Mouse (Mus musculus) gastrocnemius, postnatal 4 days (tissue): ENCODE measurements around the gene Vwde. TPM values are rescaled to one million over a fixed set of nuclear protein-coding genes. Genes with fewer than 3 reads are reported as not detected.

ENCODE experiments used
- DNase-seq, 2 experiments: peaks; one replicate each; pipeline ENCODE4 v3.0.0; 2021 to 2022; ENCODE audit warnings: low spot score in 2 of 2, mixed read lengths in 2 of 2
- long read RNA-seq, 2 experiments: library from polyadenylated mRNA; stranded (forward); transcript quantifications; one replicate each; pipeline ENCODE4 v2.0.0; 2021
- total RNA-seq, 2 experiments: library from RNA; stranded (reverse); gene quantifications; 2 replicates each; pipeline ENCODE4 v1.2.3; 2021

The Vwde gene
- total RNA-seq: not detected
- long read RNA-seq, experiment 1: 0 reads
- long read RNA-seq, experiment 2: 0 reads

DNA sequence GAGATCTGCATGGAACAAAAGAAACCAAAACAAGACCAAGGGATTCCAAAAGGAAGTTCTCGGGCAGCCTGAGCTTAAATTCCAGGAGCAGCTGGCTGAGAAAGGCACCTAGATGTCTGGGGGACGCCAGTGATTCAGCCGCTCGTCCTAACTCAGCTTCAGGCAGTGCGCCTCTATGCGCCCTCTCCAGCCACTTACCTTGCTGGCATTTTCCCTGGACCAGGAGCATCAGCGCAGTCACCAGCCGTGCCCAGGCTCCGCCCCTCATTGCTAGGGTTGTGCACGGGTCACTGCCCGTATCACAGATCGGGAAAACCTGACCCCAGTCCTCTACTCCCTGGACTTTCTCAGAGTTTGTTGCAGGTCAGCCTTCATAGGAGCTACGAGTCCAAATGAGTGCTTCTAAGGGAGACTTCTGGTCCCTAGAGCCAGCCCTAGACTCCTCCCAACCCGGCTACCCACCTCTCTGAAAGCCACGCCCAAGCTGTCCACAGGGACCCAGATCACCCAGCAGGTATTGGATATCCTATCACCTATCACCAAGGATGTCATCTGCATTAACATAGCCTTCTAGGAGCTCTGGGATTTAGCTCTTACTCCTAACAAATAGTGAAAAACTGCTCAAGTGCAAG, at the start of gene Vwde:
Gene Vwde (minus strand): TSS at position 370 of the 632 bp plus-strand sequence.
- DNase-seq: no peak

DNA sequence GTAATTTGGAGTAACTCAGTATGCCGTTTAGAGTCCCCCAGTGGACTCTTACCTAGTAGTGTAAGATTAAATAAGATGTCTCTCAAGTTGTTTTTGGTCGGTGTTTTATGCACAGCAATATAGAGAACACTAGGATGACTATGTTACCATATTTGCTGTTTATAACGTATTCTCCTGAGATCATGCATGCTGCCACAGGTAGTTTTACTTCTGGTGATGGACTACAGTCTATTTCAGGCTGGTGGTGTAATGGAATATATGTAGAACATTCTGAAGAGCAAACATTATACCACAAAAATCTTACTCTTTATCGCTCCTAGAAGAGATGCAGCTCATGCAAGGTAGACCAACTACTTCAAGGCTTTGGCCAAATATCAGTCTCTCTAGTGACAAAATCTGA, 30.6 kb upstream of the Vwde start:
- no peak for DNase-seq

DNA sequence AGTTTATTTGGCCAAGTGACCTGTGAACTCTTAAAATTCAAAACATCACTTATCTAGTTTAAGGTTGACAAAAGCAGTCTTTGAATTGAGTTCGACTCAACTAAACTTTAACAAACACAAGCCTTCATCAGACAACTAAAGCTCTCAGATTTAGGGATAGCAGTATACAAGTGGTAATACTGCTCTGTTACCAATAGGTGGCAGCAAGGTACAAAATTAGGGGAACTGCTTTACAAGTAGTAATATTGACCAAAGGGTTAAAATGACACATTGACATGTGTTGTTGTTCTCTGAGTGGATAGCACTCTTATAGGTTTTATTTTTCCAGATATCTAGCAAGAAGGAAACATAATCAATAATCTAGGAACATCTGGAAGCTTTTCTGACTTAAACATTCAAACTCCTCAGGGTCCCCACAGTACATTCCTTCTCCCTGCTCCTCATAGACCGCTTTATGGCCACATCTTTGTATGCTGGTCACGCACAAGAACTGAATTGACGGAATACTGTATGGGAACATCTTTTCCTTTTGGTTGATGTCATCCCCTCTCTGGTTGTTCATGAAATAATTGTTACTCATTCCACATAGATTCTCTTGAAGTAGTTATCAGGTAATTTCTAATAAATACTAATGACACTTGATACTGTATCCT, 23.7 kb upstream of the Vwde start:
- DNase-seq: no peak

DNA sequence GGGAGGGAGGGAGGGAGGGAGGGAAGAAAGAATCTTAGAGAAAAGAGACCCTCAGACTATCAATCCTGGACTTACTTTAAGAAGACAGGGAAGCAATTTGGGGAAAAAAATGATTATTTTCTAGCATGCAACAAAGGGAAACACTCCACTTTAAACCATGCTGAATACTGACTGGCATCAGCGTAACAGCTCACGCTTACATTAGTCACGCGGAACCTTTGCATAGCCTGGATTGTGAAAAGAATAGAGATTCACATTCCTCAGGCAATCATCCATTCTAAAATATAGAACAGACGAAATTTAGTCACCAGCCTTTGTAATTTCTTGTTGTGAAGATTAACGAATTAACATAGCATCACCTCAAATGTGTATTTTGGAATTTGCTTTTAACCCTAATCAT, 18.6 kb downstream of the Vwde start:
- DNase-seq: no peak

DNA sequence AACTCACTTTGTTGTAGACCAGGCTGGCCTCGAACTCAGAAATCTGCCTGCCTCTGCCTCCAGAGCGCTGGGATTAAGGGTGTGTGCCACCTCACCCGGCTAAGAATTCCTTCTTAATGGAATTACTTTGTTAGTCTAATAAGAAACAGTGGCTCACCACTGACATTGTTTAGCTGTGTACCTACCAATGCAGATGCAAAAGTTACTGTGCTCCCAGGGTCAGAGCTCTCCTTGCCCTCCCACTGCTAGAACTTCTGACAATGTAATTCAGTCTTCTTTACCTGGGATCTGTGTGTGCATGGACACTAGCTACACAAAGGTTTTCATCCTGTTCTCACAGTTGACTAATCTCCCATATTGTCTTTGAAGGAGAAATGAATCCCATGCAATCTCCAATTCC, 27.3 kb downstream of the Vwde start:
- DNase-seq: no peak

DNA sequence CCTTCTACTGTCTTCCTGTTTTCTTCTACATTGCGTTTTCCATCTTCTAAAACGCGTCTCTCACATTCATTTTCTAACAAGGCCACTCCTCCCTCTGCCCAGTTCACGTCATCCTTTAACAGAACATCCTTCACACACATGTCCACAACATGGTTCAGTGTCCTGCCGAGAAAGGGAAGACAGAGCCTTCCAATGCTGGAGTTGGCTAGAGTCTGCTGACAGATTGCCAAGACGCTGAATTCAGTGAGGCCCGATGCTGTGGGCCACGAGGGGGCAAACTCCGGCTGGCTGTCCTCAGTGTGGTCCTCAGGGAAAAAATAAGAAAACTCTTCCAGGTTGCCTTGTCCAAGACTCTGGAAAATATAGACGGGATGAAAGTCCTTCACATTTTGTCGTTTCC, 37.9 kb downstream of the Vwde start:
- DNase-seq: no peak

DNA sequence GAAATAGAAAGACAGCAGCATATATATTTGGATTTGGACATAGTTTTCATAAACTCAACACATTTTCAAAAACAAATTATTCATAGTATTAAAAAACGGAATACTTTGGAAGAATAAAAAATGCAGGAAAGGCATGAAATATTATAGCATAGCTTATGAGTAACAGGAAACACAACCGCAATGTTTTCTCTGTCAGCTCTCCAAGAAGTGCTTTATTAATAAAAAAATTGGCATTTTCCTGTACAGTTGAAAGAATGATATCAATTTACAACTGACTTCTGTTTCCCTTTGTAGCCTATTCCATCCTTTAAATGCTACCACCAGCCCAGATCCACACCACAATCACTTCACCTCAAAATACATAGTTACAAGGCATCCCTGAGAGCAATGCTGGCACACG, 44.7 kb downstream of the Vwde start:
- no peak for DNase-seq

DNA sequence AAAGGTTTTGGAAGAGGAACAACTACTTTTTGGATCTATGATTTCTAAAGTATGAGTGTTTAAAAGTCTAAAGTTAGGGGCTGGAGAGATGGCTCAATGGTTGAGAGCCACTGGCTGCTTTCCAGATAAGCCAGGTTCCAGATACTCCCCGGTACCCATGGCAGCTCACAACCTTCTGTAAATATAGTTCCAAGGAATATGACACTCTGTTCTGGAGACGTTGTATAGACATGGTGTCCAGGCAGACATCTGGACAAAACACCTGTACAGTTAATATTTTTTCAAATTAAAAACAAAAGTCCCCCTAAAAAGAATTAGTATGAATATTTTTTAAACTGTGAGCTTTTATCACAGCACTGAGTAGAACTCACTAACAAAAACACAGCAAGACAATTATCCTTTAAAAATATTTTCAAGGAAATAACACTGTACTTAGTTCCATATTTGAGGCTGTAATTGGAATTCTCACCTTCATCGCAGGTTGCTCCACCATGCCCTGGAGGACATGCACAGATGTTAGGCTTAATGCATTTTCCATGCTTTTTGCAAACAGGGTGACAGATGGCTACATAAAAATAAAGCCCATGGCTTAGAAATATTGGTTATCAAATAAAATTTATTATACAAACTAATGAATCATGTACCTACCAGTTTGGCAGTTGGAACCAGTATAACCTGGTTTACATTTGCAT, 55.2 kb downstream of the Vwde start:
- DNase-seq: no peak

DNA sequence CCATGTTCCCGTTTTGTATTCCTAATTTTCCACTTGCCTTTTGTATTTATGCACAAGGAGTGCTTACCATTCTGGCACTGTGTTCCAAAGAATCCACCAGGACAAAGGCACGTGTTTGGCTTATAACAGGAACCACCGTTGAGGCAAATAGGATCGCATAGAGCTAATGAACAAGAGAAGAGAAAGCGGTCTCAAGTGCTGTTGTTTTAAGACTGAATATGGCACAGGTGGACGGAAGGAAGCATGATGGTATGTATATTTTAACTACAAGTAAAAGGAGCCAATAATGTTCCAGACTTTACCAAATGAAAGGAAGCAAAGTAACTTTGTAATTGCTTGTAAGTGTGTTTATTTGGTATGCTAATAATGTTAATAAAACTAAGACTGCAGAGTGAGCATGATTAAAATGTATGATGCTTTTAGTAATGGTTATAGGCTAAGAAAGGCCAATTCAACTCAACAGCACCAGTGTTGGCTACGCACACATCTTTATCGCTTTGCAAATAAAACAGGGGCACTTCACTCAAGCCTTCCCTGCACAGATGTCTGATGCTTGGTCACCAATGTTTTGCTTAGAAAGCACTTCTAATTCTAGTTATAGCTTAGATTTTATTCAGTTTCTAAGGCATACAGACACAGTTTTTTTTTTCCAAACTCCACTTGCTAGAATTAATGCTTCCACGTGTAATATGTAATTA, 58.4 kb downstream of the Vwde start:
- no peak for DNase-seq

DNA sequence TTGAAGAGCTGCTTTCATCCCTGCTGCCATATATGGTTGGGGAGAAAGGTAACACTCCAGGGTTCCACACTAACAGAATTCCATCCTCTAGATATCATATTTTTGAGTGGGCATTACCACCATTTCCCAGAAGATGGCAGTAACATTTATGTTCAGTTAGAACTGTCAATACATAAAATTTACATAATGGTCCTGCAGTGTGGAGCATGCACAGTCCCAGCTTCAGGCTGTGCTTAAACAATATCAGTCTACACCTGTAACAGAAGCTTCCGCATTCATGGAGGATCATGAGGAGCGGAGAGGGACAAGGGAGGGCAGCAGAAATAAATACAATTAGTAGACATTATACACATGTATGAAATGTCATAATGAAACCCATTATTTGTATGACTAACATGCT, 65.3 kb downstream of the Vwde start:
- DNase-seq: no peak

DNA sequence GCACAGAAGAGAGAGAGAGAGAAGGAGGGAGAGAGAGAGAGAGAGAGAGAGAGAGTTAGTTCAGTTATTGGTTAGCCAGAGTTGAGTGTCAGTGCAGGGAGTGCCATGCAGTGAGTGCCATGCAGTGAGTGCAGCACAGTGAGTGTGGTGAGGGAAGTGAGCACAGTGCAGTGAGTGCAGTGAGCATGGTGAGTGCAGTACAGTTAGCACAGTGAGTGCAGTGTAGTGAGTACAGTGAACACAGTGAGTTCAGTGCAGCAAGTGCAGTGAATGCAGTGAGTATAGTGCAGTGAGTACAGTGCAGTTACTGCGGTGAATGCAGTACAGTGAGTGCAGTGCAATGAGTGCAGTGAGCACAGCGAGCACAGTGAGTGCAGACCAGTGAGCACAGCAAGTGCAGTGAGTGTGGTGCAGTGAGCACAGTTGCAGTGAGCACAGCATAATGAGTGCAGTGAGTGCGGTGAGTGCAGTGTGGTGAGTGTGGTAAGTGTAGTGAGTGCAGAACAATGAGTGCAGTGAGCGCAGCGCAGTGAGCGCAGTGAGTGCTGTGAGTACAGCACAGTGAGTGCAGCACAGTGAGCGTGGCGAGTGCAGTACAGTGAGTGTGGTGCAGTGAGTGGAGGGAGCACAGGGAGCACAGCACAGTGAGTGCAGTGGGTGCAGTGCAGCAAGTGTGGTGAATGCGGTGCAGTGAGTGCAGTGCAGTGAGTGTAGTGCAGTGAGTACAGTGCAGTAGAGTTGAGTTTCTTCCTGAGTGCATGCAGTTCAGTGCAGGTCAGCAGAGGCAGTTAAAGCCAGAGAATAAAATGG, 70.7 kb downstream of the Vwde start:
- DNase-seq: no peak

DNA sequence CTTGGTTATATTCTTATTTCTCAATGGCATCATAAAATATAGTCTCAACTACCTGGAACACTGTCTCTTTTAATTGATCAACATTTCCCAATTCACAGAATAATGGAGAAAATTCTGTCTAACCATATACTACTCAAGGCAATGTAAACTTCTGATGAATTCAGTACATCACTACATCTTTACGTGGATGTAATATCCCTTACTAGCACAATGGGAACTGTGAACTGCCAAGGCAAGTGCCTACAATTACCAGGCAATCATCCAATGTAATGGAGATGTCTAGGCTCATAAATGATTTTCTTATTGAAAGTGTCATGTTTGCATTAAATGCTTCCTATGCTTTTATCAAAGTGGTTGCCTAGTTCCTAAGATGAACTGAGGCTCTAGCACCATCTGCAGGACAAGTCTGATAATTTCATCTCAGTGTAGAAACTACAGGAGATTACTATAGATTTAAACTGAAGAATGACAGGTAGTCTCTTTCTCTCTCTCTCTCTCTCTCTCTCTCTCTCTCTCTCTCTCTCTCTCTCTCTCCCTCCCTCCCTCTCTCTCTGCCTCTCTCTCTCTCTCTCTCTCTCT, 72.6 kb downstream of the Vwde start:
- DNase-seq: no peak

DNA sequence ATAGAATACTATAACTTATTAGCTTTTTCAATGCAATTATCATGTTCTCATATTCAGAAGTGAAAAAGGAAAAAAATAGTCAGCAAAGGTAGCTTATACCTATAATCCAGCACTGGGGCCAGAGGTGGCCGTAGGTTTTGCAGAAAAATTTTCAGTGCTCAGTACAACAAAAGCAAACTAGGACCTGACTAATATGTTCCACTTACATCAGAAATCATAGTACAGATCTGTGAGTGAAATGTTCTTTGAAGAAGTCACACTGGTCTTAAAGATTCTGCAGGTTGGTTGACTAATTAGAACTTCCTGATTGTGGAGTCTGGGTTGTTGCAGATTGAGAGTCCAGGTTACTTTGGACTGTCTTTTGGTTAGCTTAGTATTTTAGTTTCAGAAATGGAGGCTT, 87.5 kb downstream of the Vwde start:
- no peak for DNase-seq

DNA sequence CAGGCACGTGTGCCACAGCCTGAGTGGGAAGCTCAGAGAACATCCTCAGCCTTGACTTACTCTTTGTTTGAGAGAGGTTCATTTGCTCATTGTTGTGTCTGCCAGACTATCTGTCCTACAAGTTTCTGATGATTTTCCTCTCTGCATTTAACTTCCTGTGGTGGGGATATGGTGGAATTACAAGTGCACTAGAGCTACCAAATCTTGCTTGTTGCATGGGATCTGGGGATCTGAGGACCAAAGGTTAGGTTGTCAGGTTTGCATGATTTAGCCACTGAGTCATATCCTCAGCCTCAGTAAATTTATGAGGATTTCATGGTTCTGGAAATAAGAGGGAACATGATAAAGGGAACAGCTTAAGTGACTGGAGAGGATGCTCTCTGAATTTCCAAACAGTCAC, 116.1 kb downstream of the Vwde start:
- DNase-seq: no peak

Other genes with a start within 250 kb of the Vwde start
- gene Tmem106b, start 155.2 kb downstream of the Vwde start, total RNA-seq: 10 to 100 TPM; 66.2 to 70.7 TPM